Mouse (Mus musculus) adrenal gland, postnatal 14 days (tissue): ENCODE results near the gene Gbx1. TPM values are rescaled to one million over a fixed set of nuclear protein-coding genes. Genes with fewer than 3 reads are reported as not detected.

ENCODE experiments used
- DNase-seq: peaks from one replicate; pipeline ENCODE4 v3.0.0; 2021; ENCODE audit warnings: mixed read lengths
- total RNA-seq: library from RNA; stranded (reverse); gene quantifications from 2 replicates; pipeline ENCODE4 v1.2.3, GENCODE M21; 2021

The Gbx1 gene
- total RNA-seq, 1 experiment from 2014 or later, result not detected

- peak; percentile 33 for DNase-seq
Observed at GRCm38 (mm10) chr5:24525360-24526189, 1.4 kb downstream of the Gbx1 start.

DNA sequence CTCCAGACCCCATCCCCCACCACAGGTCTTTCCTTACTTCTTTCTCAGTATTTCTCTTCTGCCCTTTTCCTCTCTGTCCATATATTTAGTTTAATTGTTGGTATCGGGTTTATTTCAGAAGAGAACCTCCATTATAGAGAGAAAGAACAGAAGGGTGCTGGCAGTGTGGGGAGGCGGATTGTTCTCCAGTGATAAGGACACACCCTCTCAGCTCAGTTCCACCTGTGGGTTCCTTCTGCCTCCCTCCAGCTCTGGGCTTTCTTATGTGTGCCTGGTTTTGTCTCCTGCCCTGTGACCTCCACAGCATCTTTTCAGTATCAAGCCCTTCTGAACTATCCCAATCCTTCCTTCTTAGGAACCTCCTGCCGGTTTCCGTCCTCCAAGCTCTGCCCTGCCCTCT lies 2.5 kb downstream of the Gbx1 start:
- DNase-seq, result no peak

GRCm38 (mm10) chr5:24523806-24524205 lies 3.2 kb downstream of the Gbx1 start:
- no peak for DNase-seq

GRCm38 (mm10) chr5:24521366-24521765 lies 5.6 kb downstream of the Gbx1 start:
- DNase-seq, result no peak

GRCm38 (mm10) chr5:24512271-24512670 lies 14.7 kb downstream of the Gbx1 start:
- DNase-seq, result peak; percentile 37

- peak; percentile 75 for DNase-seq
Observed at GRCm38 (mm10) chr5:24510635-24511034, 16.4 kb downstream of the Gbx1 start.

DNA sequence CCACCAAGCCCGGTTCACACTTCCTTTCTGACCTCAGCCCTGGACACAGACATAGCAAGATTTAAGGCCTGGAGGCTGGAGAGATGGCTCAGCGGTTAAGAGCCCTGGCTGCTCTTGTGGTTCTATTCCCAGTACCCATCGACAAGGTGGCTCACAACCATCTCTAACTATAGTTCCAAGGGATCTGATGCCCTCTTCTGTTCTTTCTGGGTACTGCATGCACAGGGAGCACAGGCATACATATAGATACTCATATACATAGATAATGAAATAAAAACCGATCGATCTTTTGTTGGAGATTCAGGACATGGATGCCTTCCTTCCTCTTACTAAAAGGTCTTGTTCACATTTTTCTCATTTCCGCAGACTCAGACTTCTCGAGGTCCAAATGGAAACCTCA lies 18.6 kb downstream of the Gbx1 start:
- no peak for DNase-seq

GRCm38 (mm10) chr5:24505513-24505912 lies 21.5 kb downstream of the Gbx1 start:
- no peak for DNase-seq

GRCm38 (mm10) chr5:24502786-24503185 lies 24.2 kb downstream of the Gbx1 start:
- DNase-seq, result no peak

GRCm38 (mm10) chr5:24500851-24501250 lies 26.2 kb downstream of the Gbx1 start:
- no peak for DNase-seq

DNA sequence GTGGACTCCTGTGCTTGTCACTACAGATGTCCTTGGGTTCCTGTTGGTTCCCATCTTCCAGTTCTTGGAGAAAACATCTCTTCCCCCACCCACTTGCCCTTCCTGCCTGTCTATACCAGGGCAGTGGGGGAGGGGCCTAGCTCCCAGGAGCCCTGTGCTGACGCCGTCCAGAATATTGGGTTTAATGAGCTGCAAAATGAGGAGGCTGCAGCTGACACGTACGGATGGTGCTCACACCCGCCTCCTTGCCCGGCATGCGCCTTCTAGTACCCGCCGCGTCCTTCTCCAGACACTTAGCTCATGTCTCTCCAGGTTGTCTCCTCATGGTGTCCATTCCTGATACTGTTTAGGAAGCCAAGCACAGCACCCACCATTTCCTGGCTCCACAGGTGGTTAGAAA lies 27.9 kb downstream of the Gbx1 start:
- DNase-seq, result no peak

DNA sequence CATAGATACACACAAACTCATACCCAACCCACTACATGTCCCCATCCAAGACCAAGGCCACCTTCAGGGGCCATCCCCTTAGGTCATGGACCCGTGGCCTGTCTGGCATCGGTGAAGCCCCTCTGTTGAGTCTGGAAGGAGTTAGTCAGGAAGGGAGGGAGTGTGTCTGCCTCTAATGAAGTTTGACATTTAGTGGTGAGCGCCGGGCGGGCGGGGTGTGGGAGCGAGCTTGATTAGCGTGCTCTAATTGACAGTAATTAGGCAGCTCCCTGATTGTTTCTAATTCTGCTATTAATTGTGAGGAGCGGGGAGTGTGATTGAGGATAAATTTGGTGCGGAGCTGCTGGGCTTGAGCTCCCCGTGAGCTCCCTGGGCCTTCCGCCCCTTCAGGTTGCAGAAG lies 29.5 kb downstream of the Gbx1 start:
- no peak for DNase-seq

DNA sequence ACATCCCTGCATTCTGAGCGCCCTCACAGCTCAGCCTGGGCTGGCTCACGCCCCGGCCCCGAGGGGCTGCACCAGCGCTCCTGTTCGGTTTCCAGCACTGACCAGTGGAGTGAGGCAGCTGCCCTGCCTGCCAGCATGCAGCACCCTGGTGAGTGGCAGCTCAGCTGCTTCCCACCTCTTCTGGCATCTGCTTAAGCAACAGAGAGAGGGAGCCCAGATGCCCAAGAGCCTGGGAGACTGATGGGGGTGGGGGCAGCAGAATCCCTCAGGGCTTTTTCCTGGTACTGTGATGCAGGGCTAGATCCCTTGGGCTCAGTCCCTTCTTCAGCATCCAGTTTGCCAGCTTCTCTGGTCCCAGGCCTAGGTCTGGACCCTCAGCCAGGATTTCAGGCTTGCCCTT lies 30.2 kb downstream of the Gbx1 start:
- no peak for DNase-seq

GRCm38 (mm10) chr5:24495019-24495418 lies 32.0 kb downstream of the Gbx1 start:
- DNase-seq, result no peak

- no peak for DNase-seq
Observed at GRCm38 (mm10) chr5:24492546-24493285, 34.3 kb downstream of the Gbx1 start.

DNA sequence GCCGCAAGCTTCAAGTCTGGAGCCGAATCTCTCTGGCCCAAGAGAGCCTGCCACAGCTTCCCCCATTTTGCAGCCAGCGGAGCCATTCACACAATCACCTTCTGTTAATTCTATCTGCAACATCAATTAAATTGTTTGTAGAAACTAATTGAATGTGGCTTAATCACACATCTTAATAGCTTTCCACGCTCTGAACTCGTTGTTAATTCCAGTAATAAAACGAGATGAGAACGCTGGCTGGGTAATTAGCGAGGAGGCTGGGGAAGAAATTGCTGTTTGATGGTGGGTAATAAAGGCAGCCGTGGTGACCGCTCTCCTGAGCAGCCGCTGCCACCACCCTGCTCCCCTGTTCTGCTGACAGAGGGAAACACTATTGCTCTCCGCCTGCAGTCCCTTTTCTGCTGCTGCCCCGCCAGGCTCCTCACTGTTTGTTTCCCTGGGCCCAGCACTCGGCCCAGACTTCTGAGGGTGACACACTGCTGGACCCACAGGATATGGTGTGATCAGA lies 36.5 kb downstream of the Gbx1 start:
- DNase-seq, result no peak

DNA sequence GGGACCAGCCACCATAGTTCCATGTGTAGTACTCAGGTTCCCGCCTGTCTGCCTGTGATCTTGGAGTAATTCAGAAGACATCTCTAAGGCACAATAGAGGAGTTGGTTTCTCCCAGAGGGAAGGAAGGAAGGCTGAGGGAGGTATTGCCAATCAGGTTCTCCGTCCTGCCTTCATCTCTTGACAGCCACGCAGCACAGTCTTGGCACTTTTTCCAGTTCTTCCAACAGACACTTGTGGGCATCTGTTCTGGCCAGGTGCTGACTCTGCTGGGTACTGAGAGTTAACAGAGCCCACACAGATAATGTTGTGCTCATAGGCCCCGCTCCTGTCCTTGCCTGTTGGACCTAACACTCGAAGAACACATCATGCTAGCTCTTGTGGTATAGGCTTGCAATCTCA lies 40.3 kb downstream of the Gbx1 start:
- no peak for DNase-seq

GRCm38 (mm10) chr5:24486097-24486496 lies 40.9 kb downstream of the Gbx1 start:
- DNase-seq, result peak; percentile 92

- no peak for DNase-seq
Observed at GRCm38 (mm10) chr5:24484963-24485362, 42.0 kb downstream of the Gbx1 start.

DNA sequence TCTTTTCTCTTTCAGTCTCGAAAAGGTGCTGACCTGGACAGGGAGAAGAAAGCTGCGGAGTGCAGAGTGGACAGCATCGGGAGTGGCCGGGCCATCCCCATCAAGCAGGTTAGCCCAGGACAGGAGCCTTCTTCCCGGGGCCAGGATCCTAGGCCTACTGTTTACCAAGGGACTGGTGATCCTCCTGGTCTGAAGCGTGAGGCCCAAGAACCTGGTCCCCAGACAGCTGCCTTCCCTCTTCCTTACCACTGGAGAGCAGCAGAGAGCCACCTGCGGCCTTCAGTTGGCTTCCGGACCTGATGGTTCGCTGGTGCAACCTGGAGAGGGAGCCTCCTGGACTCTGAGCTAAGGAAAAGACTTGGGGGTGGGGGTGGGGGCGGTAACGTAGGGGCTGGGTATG lies 43.7 kb downstream of the Gbx1 start:
- DNase-seq, result peak; percentile 81

- DNase-seq, result no peak
Observed at GRCm38 (mm10) chr5:24482247-24483079, 44.5 kb downstream of the Gbx1 start.

- DNase-seq, result peak; percentile 82
Observed at GRCm38 (mm10) chr5:24481647-24482046, 45.4 kb downstream of the Gbx1 start.

- no peak for DNase-seq
Observed at GRCm38 (mm10) chr5:24477909-24478308, 49.1 kb downstream of the Gbx1 start.
